Mouse (Mus musculus): ENCODE measurements at regions not wholly inside any gene's neighbourhood (a gene's known extent, or its start where the extent isn't known, plus 50 kb on each side); places are given as distances from the start of the nearest gene placed in this dataset.

- no peak for DNase-seq (ENCODE audit: low spot score)
Measured at GRCm38 (mm10) chrX:162210848-162211247, 51.3 kb upstream of the Nhs start.
